Mouse (Mus musculus) E14TG2a.4 (cell line): ENCODE results near the gene Prkn.

ENCODE experiments used
- H3K27me3 ChIP-seq: 2 replicates; pipeline ENCODE4 v1.6.1; 2014; ENCODE audit warnings: low read length, control low read depth; ENCODE audit not compliant: insufficient read depth
- H3K36me3 ChIP-seq: 2 replicates; pipeline ENCODE4 v1.6.1; 2014; ENCODE audit warnings: low read length, control low read depth; ENCODE audit not compliant: insufficient read depth
- H3K4me1 ChIP-seq: replicated peaks from 2 replicates; pipeline ENCODE4 v1.6.1; 2014; ENCODE audit warnings: low read depth, low read length, control low read depth
- H3K4me3 ChIP-seq: replicated peaks from 2 replicates; pipeline ENCODE4 v1.5.1; 2014; ENCODE audit warnings: mild to moderate bottlenecking, low read length
- H3K9me3 ChIP-seq: 2 replicates; pipeline ENCODE4 v1.6.1; 2014; ENCODE audit warnings: low read length, control low read depth
- CTCF ChIP-seq: conservative IDR thresholded peaks from 2 replicates; pipeline ENCODE4 v1.5.1; 2014; ENCODE audit warnings: low read length
- NANOG ChIP-seq: IDR thresholded peaks from 2 replicates; pipeline ENCODE4 v1.6.1; 2014; ENCODE audit warnings: borderline replicate concordance, low read length, mixed read lengths
- POU5F1 ChIP-seq: IDR thresholded peaks from 2 replicates; pipeline ENCODE4 v1.6.1; 2014; ENCODE audit warnings: low read length, borderline replicate concordance

The Prkn gene

GRCm38 (mm10) chr17:11483032-11483431 lies 642.8 kb downstream of the Prkn start:
- H3K4me3 ChIP-seq: no peak overlapping the region
- H3K9me3 ChIP-seq: no peaks in the 10 kb centered on the region
- TF ChIP-seq POU5F1 (no peak), NANOG (no peak), CTCF (no peak)
- no peaks in the 10 kb centered on the region for H3K4me1 ChIP-seq
- no peaks in the 10 kb centered on the region for H3K27me3 ChIP-seq
- no peaks in the 10 kb centered on the region for H3K36me3 ChIP-seq

GRCm38 (mm10) chr17:11490051-11490450 lies 649.9 kb downstream of the Prkn start:
- Histone ChIP-seq H3K36me3 (no peaks in the 10 kb centered on the region), H3K4me3 (no peak overlapping the region), H3K4me1 (no peaks in the 10 kb centered on the region), H3K27me3 (no peaks in the 10 kb centered on the region), H3K9me3 (peaks cover 6% of the 10 kb centered on the region; the same call in 1 of the 2 replicates)
- TF ChIP-seq POU5F1: no peak
- TF ChIP-seq CTCF: no peak
- TF ChIP-seq NANOG: no peak

- Histone ChIP-seq H3K4me3 (no peak overlapping the region), H3K9me3 (no peaks in the 10 kb centered on the region), H3K36me3 (no peaks in the 10 kb centered on the region), H3K27me3 (no peaks in the 10 kb centered on the region), H3K4me1 (no peaks in the 10 kb centered on the region)
- TF ChIP-seq CTCF: no peak
- no peak for TF ChIP-seq NANOG
- no peak for TF ChIP-seq POU5F1
Measured at GRCm38 (mm10) chr17:11502556-11502955, 662.4 kb downstream of the Prkn start.

GRCm38 (mm10) chr17:11504496-11504895 lies 664.3 kb downstream of the Prkn start:
- no peaks in the 10 kb centered on the region for H3K9me3 ChIP-seq
- no peaks in the 10 kb centered on the region for H3K36me3 ChIP-seq
- no peaks in the 10 kb centered on the region for H3K4me1 ChIP-seq
- H3K27me3 ChIP-seq: no peaks in the 10 kb centered on the region; the same call in 1 of the 2 replicates
- H3K4me3 ChIP-seq: no peak overlapping the region
- TF ChIP-seq POU5F1 (no peak), NANOG (no peak), CTCF (no peak)

- Histone ChIP-seq H3K27me3 (peaks cover 4% of the 10 kb centered on the region), H3K9me3 (no peaks in the 10 kb centered on the region), H3K4me3 (no peak overlapping the region), H3K36me3 (no peaks in the 10 kb centered on the region), H3K4me1 (no peaks in the 10 kb centered on the region)
- no peak for TF ChIP-seq CTCF
- no peak for TF ChIP-seq NANOG
Measured at GRCm38 (mm10) chr17:11507082-11507481, 666.9 kb downstream of the Prkn start.

- Histone ChIP-seq H3K4me3 (no peak overlapping the region), H3K27me3 (peaks cover 4% of the 10 kb centered on the region), H3K9me3 (no peaks in the 10 kb centered on the region), H3K4me1 (peaks cover 16% of the 10 kb centered on the region), H3K36me3 (no peaks in the 10 kb centered on the region)
- TF ChIP-seq CTCF (no peak), POU5F1 (no peak), NANOG (no peak)
Measured at GRCm38 (mm10) chr17:11510081-11510480, 669.9 kb downstream of the Prkn start.

- H3K27me3 ChIP-seq: peaks cover 4% of the 10 kb centered on the region; the same call in 1 of the 2 replicates
- TF ChIP-seq NANOG (peak; percentile 26; the same call in 1 of the 2 replicates), CTCF (no peak)
- no peaks in the 10 kb centered on the region for H3K9me3 ChIP-seq
- no peak overlapping the region for H3K4me3 ChIP-seq
- H3K4me1 ChIP-seq: peaks cover 17% of the 10 kb centered on the region
- no peaks in the 10 kb centered on the region for H3K36me3 ChIP-seq
Measured at GRCm38 (mm10) chr17:11514032-11514761, 674.0 kb downstream of the Prkn start.

GRCm38 (mm10) chr17:11515619-11516018 lies 675.4 kb downstream of the Prkn start:
- Histone ChIP-seq H3K9me3 (no peaks in the 10 kb centered on the region), H3K27me3 (no peaks in the 10 kb centered on the region; the same call in 1 of the 2 replicates), H3K4me1 (peaks cover 17% of the 10 kb centered on the region), H3K36me3 (no peaks in the 10 kb centered on the region), H3K4me3 (no peak overlapping the region)
- no peak for TF ChIP-seq NANOG
- TF ChIP-seq POU5F1: no peak
- TF ChIP-seq CTCF: no peak

GRCm38 (mm10) chr17:11516165-11516564 lies 676.0 kb downstream of the Prkn start:
- Histone ChIP-seq H3K36me3 (no peaks in the 10 kb centered on the region), H3K4me1 (peaks cover 17% of the 10 kb centered on the region), H3K4me3 (no peak overlapping the region), H3K9me3 (no peaks in the 10 kb centered on the region), H3K27me3 (no peaks in the 10 kb centered on the region)
- TF ChIP-seq POU5F1: no peak
- TF ChIP-seq NANOG: no peak
- no peak for TF ChIP-seq CTCF
